Mouse (Mus musculus) C2C12 (cell line): Measurements from ENCODE around the gene Arpc5l. TPM values are rescaled to one million over a fixed set of nuclear protein-coding genes. Genes with fewer than 3 reads are reported as not detected.

Source experiments
- H3K27me3 ChIP-seq: one replicate; pipeline ENCODE4 v1.6.1; 2011; ENCODE audit not compliant: control insufficient read depth, insufficient read depth, insufficient read length
- H3K36me3 ChIP-seq: one replicate; pipeline ENCODE4 v1.6.1; 2011; ENCODE audit not compliant: control insufficient read depth, insufficient read depth
- H3K4me3 ChIP-seq: one replicate; pipeline ENCODE4 v1.5.1; 2011; ENCODE audit warnings: mild to moderate bottlenecking, control low read depth; ENCODE audit not compliant: poor library complexity, insufficient read depth, severe bottlenecking
- H3K79me2 ChIP-seq: one replicate; pipeline ENCODE4 v1.6.1; 2011; ENCODE audit not compliant: control insufficient read depth, insufficient read depth
- H3K79me3 ChIP-seq: one replicate; pipeline ENCODE4 v1.6.1; 2011; ENCODE audit warnings: low read depth, control low read depth
- H3ac ChIP-seq: one replicate; pipeline ENCODE3; 2011; ENCODE audit warnings: low read depth; ENCODE audit not compliant: control insufficient read depth, insufficient read length
- CEBPB ChIP-seq: IDR thresholded peaks from one replicate; pipeline ENCODE4 v1.6.1; 2011; ENCODE audit warnings: low read depth, mild to moderate bottlenecking, control low read depth, moderate library complexity
- CTCF ChIP-seq: IDR thresholded peaks from one replicate; pipeline ENCODE4 v1.5.1; 2011; ENCODE audit not compliant: control insufficient read depth, insufficient read depth, insufficient read length
- FOSL1 ChIP-seq: IDR thresholded peaks from one replicate; pipeline ENCODE4 v1.8.0; 2011; ENCODE audit warnings: mild to moderate bottlenecking, low read length; ENCODE audit not compliant: poor library complexity, insufficient read depth, severe bottlenecking
- MAX ChIP-seq: IDR thresholded peaks from one replicate; pipeline ENCODE4 v1.6.1; 2011; ENCODE audit warnings: mild to moderate bottlenecking, control low read depth
- MYOD1 ChIP-seq: IDR thresholded peaks from one replicate; pipeline ENCODE4 v1.6.1; 2011; ENCODE audit warnings: low read depth; ENCODE audit not compliant: control insufficient read depth, insufficient read length
- MYOG ChIP-seq: IDR thresholded peaks from one replicate; pipeline ENCODE4 v1.6.1; 2011; ENCODE audit not compliant: control insufficient read depth, insufficient read length; ENCODE audit errors: extremely low read depth
- USF1 ChIP-seq: IDR thresholded peaks from one replicate; pipeline ENCODE4 v1.6.1; 2011; ENCODE audit warnings: low read depth, mild to moderate bottlenecking, control low read depth, moderate library complexity
- polyA plus RNA-seq: library from polyadenylated mRNA; unstranded; fragments of >200 nt; fragmentation: generic; extraction: Trizol; gene quantifications from one replicate; pipeline ENCODE4 v1.2.1, GENCODE M21; 2012; ENCODE audit warnings: missing spikeins

Gene Arpc5l
- polyA plus RNA-seq, 1 experiment: 73.7 TPM

- TF ChIP-seq FOSL1 (no peak), MYOG (no peak), MAX (no peak), MYOD1 (no peak), CTCF (no peak), CEBPB (no peak), USF1 (no peak)
- H3K27me3 ChIP-seq: no peaks in the 10 kb centered on the region
- H3K36me3 ChIP-seq: peaks cover 67% of the 10 kb centered on the region
- peaks cover 16% of the 10 kb centered on the region for H3K79me2 ChIP-seq
- no peak overlapping the region for H3ac ChIP-seq
- H3K79me3 ChIP-seq: peaks cover 10% of the 10 kb centered on the region
- H3K4me3 ChIP-seq: no peak overlapping the region
These were observed 11.4 kb downstream of the Arpc5l start for GRCm38 (mm10) chr2:39016581-39016980.

- Histone ChIP-seq H3K79me2 (no peaks in the 10 kb centered on the region), H3K36me3 (peaks cover 67% of the 10 kb centered on the region), H3ac (no peak overlapping the region), H3K4me3 (no peak overlapping the region), H3K79me3 (no peaks in the 10 kb centered on the region), H3K27me3 (no peaks in the 10 kb centered on the region)
- TF ChIP-seq FOSL1: no peak
- TF ChIP-seq MYOG: no peak
- TF ChIP-seq MYOD1: no peak
- no peak for TF ChIP-seq USF1
- no peak for TF ChIP-seq MAX
- no peak for TF ChIP-seq CTCF
These were observed 14.9 kb downstream of the Arpc5l start for GRCm38 (mm10) chr2:39020004-39020403.

- peaks cover 63% of the 10 kb centered on the region for H3K36me3 ChIP-seq
- H3K27me3 ChIP-seq: no peaks in the 10 kb centered on the region
- H3ac ChIP-seq: no peak overlapping the region
- H3K4me3 ChIP-seq: no peak overlapping the region
- TF ChIP-seq CEBPB (no peak), MAX (no peak), FOSL1 (no peak), USF1 (no peak), MYOD1 (no peak), MYOG (no peak), CTCF (no peak)
- no peaks in the 10 kb centered on the region for H3K79me2 ChIP-seq
- no peaks in the 10 kb centered on the region for H3K79me3 ChIP-seq
These were observed 26.5 kb downstream of the Arpc5l start for GRCm38 (mm10) chr2:39031611-39032010.

- H3K79me3 ChIP-seq: no peaks in the 10 kb centered on the region
- no peak overlapping the region for H3ac ChIP-seq
- peaks cover 76% of the 10 kb centered on the region for H3K36me3 ChIP-seq
- no peaks in the 10 kb centered on the region for H3K27me3 ChIP-seq
- no peak for TF ChIP-seq MYOG
- TF ChIP-seq CEBPB: no peak
- TF ChIP-seq CTCF: no peak
- no peak for TF ChIP-seq MAX
- no peak for TF ChIP-seq USF1
- TF ChIP-seq FOSL1: no peak
- no peak for TF ChIP-seq MYOD1
- no peaks in the 10 kb centered on the region for H3K79me2 ChIP-seq
- H3K4me3 ChIP-seq: no peak overlapping the region
These were observed 35.1 kb downstream of the Arpc5l start for GRCm38 (mm10) chr2:39040215-39040614.

- Histone ChIP-seq H3K36me3 (peaks cover 77% of the 10 kb centered on the region), H3ac (no peak overlapping the region), H3K4me3 (no peak overlapping the region), H3K79me3 (no peaks in the 10 kb centered on the region), H3K79me2 (no peaks in the 10 kb centered on the region), H3K27me3 (no peaks in the 10 kb centered on the region)
- TF ChIP-seq FOSL1: no peak
These were observed 43.4 kb downstream of the Arpc5l start for GRCm38 (mm10) chr2:39048515-39048914.

- TF ChIP-seq CEBPB: no peak
- TF ChIP-seq MYOD1: no peak
- no peak for TF ChIP-seq CTCF
- TF ChIP-seq MYOG: no peak
- Histone ChIP-seq H3K27me3 (no peaks in the 10 kb centered on the region), H3K36me3 (peaks cover 34% of the 10 kb centered on the region), H3K79me3 (peaks cover 10% of the 10 kb centered on the region), H3K4me3 (peak overlapping the region; percentile 89), H3ac (peak overlapping the region; percentile 76), H3K79me2 (peaks cover 33% of the 10 kb centered on the region)
These were observed 59.7 kb downstream of the Arpc5l start for GRCm38 (mm10) chr2:39064687-39065399.

Other genes with a start within 250 kb of the Arpc5l start
- 0.74 TPM for gene Nr6a1, start 77.7 kb upstream of the Arpc5l start, polyA plus RNA-seq
- gene Olfml2a, start 73.4 kb upstream of the Arpc5l start, polyA plus RNA-seq: not detected
- 0.61 TPM for gene Wdr38, start 7.9 kb upstream of the Arpc5l start, polyA plus RNA-seq
- 1,492 TPM for gene Rpl35, start 276 bp downstream of the Arpc5l start, polyA plus RNA-seq
- gene Golga1, start 60.2 kb downstream of the Arpc5l start, polyA plus RNA-seq: 4.1 TPM
- 1.4 TPM for gene Scai, start 185.4 kb downstream of the Arpc5l start, polyA plus RNA-seq
- gene Ppp6c, start 221.1 kb downstream of the Arpc5l start, polyA plus RNA-seq: 29.8 TPM